Mouse (Mus musculus): ENCODE data around the gene Stpg1. TPM values are rescaled to one million over a fixed set of nuclear protein-coding genes. Genes with fewer than 3 reads are reported as not detected.

The Stpg1 gene
- polyA plus RNA-seq, 1 experiment: 1.8 TPM

GRCm38 (mm10) chr4:135584838-135585237 lies 90.2 kb downstream of the Stpg1 start:
- H3K4me3 ChIP-seq (ENCODE audit: low read depth, low read length): no peak overlapping the region
- H3K4me1 ChIP-seq (ENCODE audit: control insufficient read depth, insufficient read depth, low read length): peaks cover 10% of the 10 kb centered on the region
- H3K9ac ChIP-seq (ENCODE audit: low read depth, poor library complexity, severe bottlenecking): no peak overlapping the region
- H3K36me3 ChIP-seq (ENCODE audit: control insufficient read depth, insufficient read depth, low read length, poor library complexity, severe bottlenecking): no peaks in the 10 kb centered on the region
- H3K9me3 ChIP-seq (replicated peaks; ENCODE audit: control insufficient read depth, insufficient read depth, low read length, poor library complexity, severe bottlenecking): no peaks in the 10 kb centered on the region
- H3K27ac ChIP-seq (ENCODE audit: insufficient read depth, low read length): no peak overlapping the region
- no peak for TF ChIP-seq EP300 (IDR thresholded peaks at IDR 0.05; ENCODE audit: insufficient read depth, low read depth, low read length)
- no peak for TF ChIP-seq CTCF (IDR thresholded peaks at IDR 0.05; ENCODE audit: low read depth, low read length)
- TF ChIP-seq POLR2A (IDR thresholded peaks at IDR 0.05; ENCODE audit: insufficient read depth, low read length): no peak
- no peaks in the 10 kb centered on the region for H3K27me3 ChIP-seq (ENCODE audit: control insufficient read depth, insufficient read depth, low read length, poor library complexity, severe bottlenecking)

Other genes with a start within 250 kb of the Stpg1 start
- gene Clic4, start 222.0 kb upstream of the Stpg1 start, polyA plus RNA-seq (2011; ENCODE audit: insufficient read depth, insufficient read length, low read depth, missing spikeins): 151 TPM in 2 replicates
- gene Srrm1, start 141.5 kb upstream of the Stpg1 start, polyA plus RNA-seq (2011; ENCODE audit: insufficient read depth, insufficient read length, low read depth, missing spikeins): 410 and 411 TPM in 2 replicates
- gene Ncmap, start 96.6 kb upstream of the Stpg1 start, polyA plus RNA-seq (2011; ENCODE audit: insufficient read depth, insufficient read length, low read depth, missing spikeins): 2.3 TPM in 2 replicates
- gene Rcan3, start 60.9 kb upstream of the Stpg1 start, polyA plus RNA-seq (2011; ENCODE audit: insufficient read depth, insufficient read length, low read depth, missing spikeins): 15.9 and 19.7 TPM in 2 replicates
- gene Nipal3, start 248 bp downstream of the Stpg1 start, polyA plus RNA-seq (2011; ENCODE audit: insufficient read depth, insufficient read length, low read depth, missing spikeins): 12.7 and 17.5 TPM in 2 replicates
- 18.0 and 21.5 TPM in 2 replicates for gene Grhl3, start 78.8 kb downstream of the Stpg1 start, polyA plus RNA-seq (2011; ENCODE audit: insufficient read depth, insufficient read length, low read depth, missing spikeins)
- 3.8 and 3.9 TPM in 2 replicates for gene Ifnlr1, start 191.5 kb downstream of the Stpg1 start, polyA plus RNA-seq (2011; ENCODE audit: insufficient read depth, insufficient read length, low read depth, missing spikeins)
- not detected in 2 replicates for gene Il22ra1, start 233.4 kb downstream of the Stpg1 start, polyA plus RNA-seq (2011; ENCODE audit: insufficient read depth, insufficient read length, low read depth, missing spikeins)

Measured in ES-Bruce4 (cell line).